Mouse (Mus musculus) stomach, postnatal 0 days (tissue): ENCODE measurements around the gene Ldb2.

Source experiments
- CTCF ChIP-seq: IDR thresholded peaks from 2 replicates; pipeline ENCODE4 v1.5.1; 2016; ENCODE audit warnings: antibody characterized with exemption, low read depth, mild to moderate bottlenecking, moderate library complexity
- EP300 ChIP-seq: optimal IDR thresholded peaks from 2 replicates; pipeline ENCODE3; 2016; ENCODE audit warnings: antibody characterized with exemption

- TF ChIP-seq CTCF (no peak), EP300 (no peak)
These were observed 86.2 kb downstream of the Ldb2 start for GRCm38 (mm10) chr5:44713181-44713789.
